Mouse (Mus musculus) liver, embryonic 11.5 days (tissue): Measurements from ENCODE around the gene Opa1. TPM values are rescaled to one million over a fixed set of nuclear protein-coding genes. Genes with fewer than 3 reads are reported as not detected.

Experiments
- ATAC-seq: fragments of 200-750 bp; cut with Nextera tagmentation; replicated peaks from 2 replicates; pipeline ENCODE4 v1.8.0; 2017; ENCODE audit warnings: moderate number of reproducible peaks, mild to moderate bottlenecking, moderate TSS enrichment, moderate library complexity; ENCODE audit not compliant: low FRiP score
- DNase-seq: peaks from one replicate; pipeline ENCODE4 v3.0.0-alpha.2; 2017; ENCODE audit warnings: low spot score
- H3K27ac ChIP-seq: fragments of 300-500 bp; sonication (generic); 2 replicates; pipeline ENCODE4 v1.5.1; 2014; ENCODE audit warnings: mild to moderate bottlenecking, low read depth, low read length, control low read depth
- H3K27me3 ChIP-seq: fragments of 300-500 bp; sonication (generic); replicated peaks from 2 replicates; pipeline ENCODE4 v1.6.1; 2014; ENCODE audit warnings: low read length, mixed read lengths; ENCODE audit not compliant: control insufficient read depth, insufficient read depth
- H3K36me3 ChIP-seq: fragments of 300-500 bp; sonication (generic); 2 replicates; pipeline ENCODE4 v1.6.1; 2014; ENCODE audit warnings: mild to moderate bottlenecking, low read length, moderate library complexity, mixed read lengths; ENCODE audit not compliant: control insufficient read depth, insufficient read depth
- H3K4me1 ChIP-seq: fragments of 300-500 bp; sonication (generic); replicated peaks from 2 replicates; pipeline ENCODE4 v1.6.1; 2014; ENCODE audit warnings: low read length, mixed read lengths; ENCODE audit not compliant: control insufficient read depth, insufficient read depth
- H3K4me2 ChIP-seq: fragments of 300-500 bp; sonication (generic); 2 replicates; pipeline ENCODE4 v1.6.1; 2014; ENCODE audit warnings: mild to moderate bottlenecking, control low read depth, moderate library complexity
- H3K4me3 ChIP-seq: fragments of 300-500 bp; sonication (generic); 2 replicates; pipeline ENCODE4 v1.5.1; 2014; ENCODE audit warnings: low read depth, low read length, control low read depth
- H3K9ac ChIP-seq: fragments of 300-500 bp; sonication (generic); 2 replicates; pipeline ENCODE4 v1.6.1; 2014; ENCODE audit warnings: low read depth, low read length, control low read depth
- H3K9me3 ChIP-seq: fragments of 300-500 bp; sonication (generic); 2 replicates; pipeline ENCODE4 v1.6.1; 2016; ENCODE audit warnings: low read length, inconsistent platforms, mixed read lengths; ENCODE audit not compliant: control insufficient read depth
- WGBS: fragments of 180-500 bp; shearing (Covaris S2); extraction: QIAGEN DNeasy Blood & Tissue Kit; methylation state at CpG from one replicate; pipeline ENCODE4 v1.1.7; 2014; 5-methylcytosine and 5-hydroxymethylcytosine counted together
- polyA plus RNA-seq: library from polyadenylated mRNA; unstranded; fragments of >200 nt; fragmentation: Nextera tagmentation; extraction: Ambion mirVana; gene quantifications from 2 replicates; pipeline ENCODE4 v1.2.1, GENCODE M21; 2014

Opa1 gene
- polyA plus RNA-seq, 1 experiment from 2014 or later: 48.3 TPM

DNA sequence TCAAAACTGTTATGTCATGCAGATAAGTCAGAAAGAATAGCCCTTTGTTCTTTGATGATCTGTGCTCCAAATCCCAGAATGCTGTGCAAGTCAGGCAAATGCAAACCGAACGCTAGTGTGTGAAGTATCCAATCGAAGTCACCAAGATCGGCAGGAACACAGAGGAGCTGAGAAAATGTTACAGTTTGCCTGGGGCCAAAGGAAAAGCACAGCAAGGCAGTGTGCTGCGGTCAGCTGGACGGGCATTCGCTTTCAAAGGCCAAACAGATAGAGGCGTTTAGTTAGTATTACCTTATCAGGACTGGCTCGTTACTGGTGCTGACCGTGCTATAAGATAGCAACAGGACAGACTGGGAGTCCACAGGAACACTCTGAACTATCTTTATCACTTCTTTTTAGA, 18.7 kb upstream of the Opa1 start:
- no peak overlapping the region for H3K9ac ChIP-seq
- 33% methylated on average over 10 of the region's 10 CpGs for WGBS
- DNase-seq: no peak
- no peak overlapping the region for H3K27ac ChIP-seq
- no peaks in the 10 kb centered on the region for H3K9me3 ChIP-seq
- ATAC-seq: no peak
- no peak overlapping the region for H3K4me3 ChIP-seq
- H3K27me3 ChIP-seq: no peaks in the 10 kb centered on the region
- H3K36me3 ChIP-seq: no peaks in the 10 kb centered on the region
- peak overlapping the region; percentile 43 for H3K4me2 ChIP-seq
- no peaks in the 10 kb centered on the region for H3K4me1 ChIP-seq

DNA sequence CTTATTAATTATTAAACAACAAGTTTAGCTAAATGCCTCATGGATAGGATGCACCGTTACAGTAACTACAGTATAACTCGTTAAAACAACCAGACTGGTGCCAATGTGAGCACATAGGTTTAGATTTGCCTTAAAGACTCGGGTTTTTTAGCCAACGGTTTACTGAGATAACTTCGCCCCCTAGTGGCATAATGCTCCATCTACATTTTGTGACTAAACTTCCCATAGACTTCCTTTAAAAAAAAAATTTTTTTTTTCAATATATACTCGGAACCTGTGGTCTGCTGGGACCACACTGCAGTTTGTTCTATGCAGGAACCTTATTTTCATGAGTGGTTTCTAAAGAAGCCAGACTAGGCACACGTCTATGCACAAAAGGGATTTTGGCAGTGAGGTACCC, 18.3 kb upstream of the Opa1 start:
- peak overlapping the region; percentile 43; the same call in 1 of the 2 replicates for H3K4me2 ChIP-seq
- no peak for DNase-seq
- H3K9me3 ChIP-seq: no peaks in the 10 kb centered on the region
- no peak overlapping the region for H3K4me3 ChIP-seq
- no peaks in the 10 kb centered on the region for H3K36me3 ChIP-seq
- ATAC-seq: no peak
- 4% methylated on average over 7 of the region's 7 CpGs for WGBS
- no peaks in the 10 kb centered on the region for H3K4me1 ChIP-seq
- H3K27ac ChIP-seq: no peak overlapping the region
- no peak overlapping the region for H3K9ac ChIP-seq
- no peaks in the 10 kb centered on the region for H3K27me3 ChIP-seq

GRCm38 (mm10) chr16:29574013-29574412, 5.1 kb upstream of the Opa1 start:
- Histone ChIP-seq H3K4me2 (no peak overlapping the region), H3K27ac (no peak overlapping the region), H3K9ac (no peak overlapping the region), H3K4me3 (no peak overlapping the region), H3K27me3 (no peaks in the 10 kb centered on the region), H3K9me3 (no peaks in the 10 kb centered on the region), H3K36me3 (no peaks in the 10 kb centered on the region), H3K4me1 (no peaks in the 10 kb centered on the region)
- DNase-seq: no peak
- 40% methylated on average over 4 of the region's 4 CpGs for WGBS
- ATAC-seq: no peak

- no peak for DNase-seq
- H3K36me3 ChIP-seq: no peaks in the 10 kb centered on the region
- H3K4me1 ChIP-seq: peaks cover 4% of the 10 kb centered on the region
- no peak overlapping the region for H3K4me3 ChIP-seq
- no peak overlapping the region for H3K9ac ChIP-seq
- WGBS: 9% methylated on average over 5 of the region's 5 CpGs
- no peak for ATAC-seq
- no peak overlapping the region for H3K27ac ChIP-seq
- no peak overlapping the region for H3K4me2 ChIP-seq
- H3K9me3 ChIP-seq: no peaks in the 10 kb centered on the region
- H3K27me3 ChIP-seq: no peaks in the 10 kb centered on the region
Observed at GRCm38 (mm10) chr16:29575620-29576019, 3.5 kb upstream of the Opa1 start.

- 7% methylated on average over 12 of the region's 12 CpGs for WGBS
- Histone ChIP-seq H3K4me1 (peaks cover 4% of the 10 kb centered on the region), H3K9ac (peak overlapping the region; percentile 90), H3K4me2 (peak overlapping the region; percentile 79), H3K36me3 (no peaks in the 10 kb centered on the region), H3K27me3 (no peaks in the 10 kb centered on the region), H3K27ac (no peak overlapping the region), H3K9me3 (no peaks in the 10 kb centered on the region), H3K4me3 (peak overlapping the region; percentile 66)
- peak; percentile 30 for ATAC-seq
- DNase-seq: no peak
Observed at GRCm38 (mm10) chr16:29579787-29580176, 648 bp downstream of the Opa1 start.

DNA sequence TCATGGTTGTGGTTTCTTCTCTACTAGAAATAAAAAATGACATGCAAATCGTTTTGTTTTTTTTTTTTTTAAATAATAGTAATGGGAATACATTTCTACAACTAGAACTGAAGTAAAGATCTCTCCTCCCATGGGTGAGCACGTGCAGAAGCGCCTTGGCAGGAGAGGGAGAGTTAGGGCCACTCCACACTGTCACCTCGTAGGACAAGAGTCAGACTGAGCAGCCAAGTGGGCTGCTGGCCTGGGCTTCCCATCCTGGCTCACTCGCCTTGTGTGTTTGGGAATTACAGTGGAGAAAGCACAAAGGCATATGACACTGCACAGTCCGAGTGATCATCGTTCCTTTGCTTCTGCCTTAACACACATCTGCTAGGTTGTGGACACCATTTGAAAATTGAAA, 13.0 kb downstream of the Opa1 start:
- Histone ChIP-seq H3K27ac (no peak overlapping the region), H3K9ac (no peak overlapping the region), H3K4me3 (no peak overlapping the region), H3K27me3 (no peaks in the 10 kb centered on the region), H3K4me2 (no peak overlapping the region), H3K9me3 (no peaks in the 10 kb centered on the region), H3K36me3 (peaks cover 13% of the 10 kb centered on the region), H3K4me1 (no peaks in the 10 kb centered on the region)
- no peak for DNase-seq
- 85% methylated on average over 7 of the region's 7 CpGs for WGBS
- no peak for ATAC-seq

DNA sequence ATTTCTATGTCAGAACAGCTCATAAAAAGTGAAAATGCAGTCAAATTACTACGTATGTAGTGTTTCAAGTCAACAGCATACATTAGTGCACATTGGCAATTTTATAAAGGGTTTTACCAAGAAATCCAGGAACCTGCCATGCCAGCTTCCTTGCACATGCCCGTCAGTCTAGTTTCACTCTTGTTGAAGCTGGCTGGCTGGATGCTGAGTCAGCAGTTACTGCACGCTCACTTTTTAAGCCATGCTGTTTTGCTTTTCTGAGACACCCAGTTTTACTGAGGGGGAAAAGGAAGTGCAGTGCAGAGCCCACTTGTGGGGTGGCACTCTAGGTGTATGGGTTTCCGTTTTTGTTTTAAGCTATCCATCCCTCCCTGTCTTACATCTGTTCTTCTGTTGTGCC, 18.0 kb downstream of the Opa1 start:
- Histone ChIP-seq H3K36me3 (peaks cover 5% of the 10 kb centered on the region), H3K9ac (no peak overlapping the region), H3K4me2 (no peak overlapping the region), H3K4me1 (no peaks in the 10 kb centered on the region), H3K27ac (no peak overlapping the region), H3K9me3 (no peaks in the 10 kb centered on the region), H3K27me3 (no peaks in the 10 kb centered on the region), H3K4me3 (no peak overlapping the region)
- no peak for ATAC-seq
- DNase-seq: no peak
- WGBS: 88% methylated on average over 4 of the region's 4 CpGs

- Histone ChIP-seq H3K4me2 (no peak overlapping the region), H3K36me3 (peaks cover 21% of the 10 kb centered on the region; the same call in 1 of the 2 replicates), H3K4me3 (no peak overlapping the region), H3K27me3 (no peaks in the 10 kb centered on the region), H3K9me3 (no peaks in the 10 kb centered on the region), H3K4me1 (no peaks in the 10 kb centered on the region), H3K27ac (no peak overlapping the region), H3K9ac (no peak overlapping the region)
- 90% methylated on average over 8 of the region's 8 CpGs for WGBS
- DNase-seq (no peak), ATAC-seq (no peak)
Observed at GRCm38 (mm10) chr16:29605546-29605945, 26.4 kb downstream of the Opa1 start.

DNA sequence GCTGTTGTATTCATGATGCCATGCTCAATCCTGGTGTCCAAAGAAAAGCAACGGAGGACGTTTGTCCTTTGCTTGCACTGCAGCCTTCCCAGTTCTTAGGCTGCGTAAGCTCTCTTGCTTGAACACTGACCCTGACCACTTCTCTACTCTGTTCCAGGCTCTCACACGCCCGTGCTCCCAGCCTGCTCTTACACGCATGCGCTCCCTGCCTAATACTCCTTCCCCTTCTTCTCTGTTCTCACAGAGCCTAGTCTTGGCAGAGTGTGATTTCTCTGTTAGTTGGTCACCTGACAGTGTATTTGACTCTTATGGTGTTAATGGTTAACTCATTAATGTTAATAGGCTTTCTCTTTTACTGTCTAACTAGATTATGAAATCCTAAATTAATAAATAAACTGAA, 28.0 kb downstream of the Opa1 start:
- ATAC-seq: no peak
- WGBS: 94% methylated on average over 7 of the region's 7 CpGs
- H3K36me3 ChIP-seq: peaks cover 27% of the 10 kb centered on the region; the same call in 1 of the 2 replicates

More for the DNA sequence above, 28.0 kb downstream of the Opa1 start:
- Histone ChIP-seq H3K27me3 (no peaks in the 10 kb centered on the region), H3K4me1 (no peaks in the 10 kb centered on the region), H3K9me3 (no peaks in the 10 kb centered on the region), H3K9ac (no peak overlapping the region), H3K4me2 (no peak overlapping the region), H3K27ac (no peak overlapping the region), H3K4me3 (no peak overlapping the region)
- no peak for DNase-seq
